Mouse (Mus musculus) hindbrain, embryonic 16.5 days (tissue): ENCODE results near the gene Wipi2. TPM values are rescaled to one million over a fixed set of nuclear protein-coding genes. Genes with fewer than 3 reads are reported as not detected.

Experiments
- ATAC-seq: fragments of 200-750 bp; cut with Nextera tagmentation; 2 replicates; pipeline ENCODE4 v1.8.0; 2017; ENCODE audit warnings: moderate TSS enrichment, moderate library complexity
- H3K27ac ChIP-seq: fragments of 300-500 bp; sonication (generic); 2 replicates; pipeline ENCODE4 v1.5.1; 2014; ENCODE audit warnings: low read depth, mild to moderate bottlenecking, control low read depth, low read length, moderate library complexity
- H3K27me3 ChIP-seq: fragments of 300-500 bp; sonication (generic); replicated peaks from 2 replicates; pipeline ENCODE4 v1.6.1; 2014; ENCODE audit warnings: low read length; ENCODE audit not compliant: control insufficient read depth, insufficient read depth
- H3K36me3 ChIP-seq: fragments of 300-500 bp; sonication (generic); 2 replicates; pipeline ENCODE4 v1.6.1; 2014; ENCODE audit warnings: mild to moderate bottlenecking, low read length, moderate library complexity, mixed read lengths; ENCODE audit not compliant: control insufficient read depth, insufficient read depth
- H3K4me1 ChIP-seq: fragments of 300-500 bp; sonication (generic); 2 replicates; pipeline ENCODE4 v1.6.1; 2014; ENCODE audit warnings: low read depth, low read length; ENCODE audit not compliant: control insufficient read depth, insufficient read depth
- H3K4me2 ChIP-seq: fragments of 300-500 bp; sonication (generic); 2 replicates; pipeline ENCODE4 v1.6.1; 2014; ENCODE audit warnings: mild to moderate bottlenecking, low read length, control low read depth, moderate library complexity
- H3K4me3 ChIP-seq: fragments of 300-500 bp; sonication (generic); 2 replicates; pipeline ENCODE4 v1.5.1; 2014; ENCODE audit warnings: mild to moderate bottlenecking, low read length, control low read depth, moderate library complexity
- H3K9ac ChIP-seq: fragments of 300-500 bp; sonication (generic); 2 replicates; pipeline ENCODE4 v1.6.1; 2014; ENCODE audit warnings: low read depth, mild to moderate bottlenecking, control low read depth, low read length, moderate library complexity
- H3K9me3 ChIP-seq: fragments of 300-500 bp; sonication (generic); 2 replicates; pipeline ENCODE4 v1.6.1; 2014; ENCODE audit warnings: mild to moderate bottlenecking, low read length, moderate library complexity; ENCODE audit not compliant: control insufficient read depth
- WGBS: fragments of 180-500 bp; shearing (Covaris S2); extraction: QIAGEN DNeasy Blood & Tissue Kit; methylation state at CpG from one replicate; pipeline ENCODE4 v1.1.7; 2014; 5-methylcytosine and 5-hydroxymethylcytosine counted together
- polyA plus RNA-seq: library from polyadenylated mRNA; unstranded; fragments of >200 nt; fragmentation: Nextera tagmentation; extraction: Ambion mirVana; gene quantifications from 2 replicates; pipeline ENCODE4 v1.2.1, GENCODE M21; 2015

Gene Wipi2
- polyA plus RNA-seq, 1 experiment from 2014 or later = 36.8 TPM

GRCm38 (mm10) chr5:142703569-142703968, 76.1 kb downstream of the Wipi2 start:
- H3K27ac ChIP-seq = no peak overlapping the region
- H3K4me3 ChIP-seq = peak overlapping the region; percentile 74
- peak overlapping the region; percentile 61 for H3K4me2 ChIP-seq
- peak; percentile 28; the same call in 1 of the 2 replicates for ATAC-seq
- H3K36me3 ChIP-seq = no peaks in the 10 kb centered on the region; the same call in 1 of the 2 replicates
- WGBS = 50% methylated on average over 10 of the region's 10 CpGs
- H3K9me3 ChIP-seq = no peaks in the 10 kb centered on the region
- no peaks in the 10 kb centered on the region for H3K27me3 ChIP-seq
- peak overlapping the region; percentile 83 for H3K9ac ChIP-seq
- peaks cover 15% of the 10 kb centered on the region for H3K4me1 ChIP-seq

DNA sequence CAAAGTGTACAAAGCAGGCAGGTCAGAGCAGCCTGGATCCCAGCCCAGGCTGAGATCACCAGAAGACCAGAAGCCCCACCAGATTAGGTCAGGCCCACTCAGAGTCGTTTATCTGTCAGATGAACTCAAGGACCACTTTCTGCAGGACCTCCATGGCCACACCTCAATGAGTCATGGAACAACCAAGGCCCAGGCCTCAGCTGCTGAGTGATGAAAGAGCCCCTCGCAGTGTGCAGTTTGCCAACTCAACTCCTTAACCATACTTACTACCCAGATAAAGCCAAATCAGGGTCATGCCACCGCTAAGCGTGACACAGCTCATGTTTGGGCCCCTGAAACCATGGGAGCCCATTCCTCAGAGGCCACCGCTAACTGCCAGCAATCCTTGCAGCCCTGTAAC, 80.2 kb downstream of the Wipi2 start:
- H3K4me2 ChIP-seq = no peak overlapping the region
- 88% methylated on average over 5 of the region's 5 CpGs for WGBS
- H3K27me3 ChIP-seq = no peaks in the 10 kb centered on the region
- H3K9ac ChIP-seq = no peak overlapping the region
- H3K4me3 ChIP-seq = no peak overlapping the region
- H3K36me3 ChIP-seq = peaks cover 14% of the 10 kb centered on the region
- no peak overlapping the region for H3K27ac ChIP-seq
- no peaks in the 10 kb centered on the region for H3K9me3 ChIP-seq
- ATAC-seq = no peak
- peaks cover 15% of the 10 kb centered on the region for H3K4me1 ChIP-seq

- no peaks in the 10 kb centered on the region for H3K4me1 ChIP-seq
- H3K9me3 ChIP-seq = no peaks in the 10 kb centered on the region
- 78% methylated on average over 7 of the region's 7 CpGs for WGBS
- peaks cover 18% of the 10 kb centered on the region for H3K36me3 ChIP-seq
- no peaks in the 10 kb centered on the region for H3K27me3 ChIP-seq
- no peak for ATAC-seq
- no peak overlapping the region for H3K9ac ChIP-seq
- no peak overlapping the region for H3K4me3 ChIP-seq
- no peak overlapping the region for H3K4me2 ChIP-seq
- no peak overlapping the region for H3K27ac ChIP-seq
These were observed 81.9 kb downstream of the Wipi2 start for GRCm38 (mm10) chr5:142709436-142709835.

- 83% methylated on average over 5 of the region's 5 CpGs for WGBS
- H3K27ac ChIP-seq = no peak overlapping the region
- peaks cover 20% of the 10 kb centered on the region for H3K36me3 ChIP-seq
- no peak overlapping the region for H3K4me3 ChIP-seq
- no peak for ATAC-seq
- H3K4me1 ChIP-seq = no peaks in the 10 kb centered on the region
- no peak overlapping the region for H3K4me2 ChIP-seq
- H3K27me3 ChIP-seq = no peaks in the 10 kb centered on the region
- no peaks in the 10 kb centered on the region for H3K9me3 ChIP-seq
- no peak overlapping the region for H3K9ac ChIP-seq
These were observed 84.9 kb downstream of the Wipi2 start for GRCm38 (mm10) chr5:142712373-142712772.

DNA sequence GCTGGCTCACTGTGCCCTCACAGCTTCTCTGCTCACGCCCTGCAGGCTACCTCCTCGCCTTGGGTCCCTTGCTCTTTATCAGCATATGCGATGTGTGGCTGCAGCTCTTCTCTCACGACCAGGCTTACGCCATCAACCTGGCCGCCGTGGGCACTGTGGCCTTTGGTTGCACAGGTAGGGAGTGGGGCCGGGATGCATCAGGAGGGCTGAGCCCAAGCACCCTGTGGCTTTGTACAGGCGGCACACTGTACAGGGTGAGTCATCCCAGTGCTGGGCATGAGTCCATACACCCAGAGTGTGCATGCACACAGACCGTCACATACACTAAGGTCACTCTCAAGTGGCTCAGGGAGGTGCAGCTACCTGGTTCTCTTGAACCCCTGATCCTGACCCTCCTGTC, 86.5 kb downstream of the Wipi2 start:
- no peak overlapping the region for H3K9ac ChIP-seq
- no peak for ATAC-seq
- H3K9me3 ChIP-seq = no peaks in the 10 kb centered on the region
- WGBS = 87% methylated on average over 10 of the region's 10 CpGs
- H3K27me3 ChIP-seq = no peaks in the 10 kb centered on the region
- peaks cover 24% of the 10 kb centered on the region for H3K36me3 ChIP-seq
- H3K4me1 ChIP-seq = no peaks in the 10 kb centered on the region
- H3K4me3 ChIP-seq = no peak overlapping the region
- H3K4me2 ChIP-seq = no peak overlapping the region
- H3K27ac ChIP-seq = no peak overlapping the region

DNA sequence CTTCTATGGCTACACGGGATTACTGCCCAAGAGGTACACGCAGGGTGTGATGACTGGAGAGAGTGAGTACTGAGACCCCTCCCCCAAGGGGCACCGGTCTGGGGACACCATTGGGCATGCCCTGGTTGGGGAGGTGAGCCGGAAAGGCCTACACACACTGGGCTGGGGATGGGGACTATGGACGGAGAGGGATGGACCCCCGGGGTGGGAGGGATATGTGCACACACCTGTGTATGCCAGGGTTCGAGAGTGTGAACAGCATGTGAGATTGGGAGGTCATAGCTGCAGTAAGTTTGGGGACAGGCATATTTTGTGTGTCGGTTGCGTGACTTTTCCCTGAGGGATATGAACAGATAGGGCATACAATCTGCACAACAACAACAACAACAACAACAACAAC, 87.6 kb downstream of the Wipi2 start:
- Histone ChIP-seq H3K4me1 (no peaks in the 10 kb centered on the region), H3K36me3 (peaks cover 25% of the 10 kb centered on the region), H3K9me3 (no peaks in the 10 kb centered on the region), H3K4me2 (no peak overlapping the region), H3K27me3 (no peaks in the 10 kb centered on the region), H3K27ac (no peak overlapping the region), H3K4me3 (no peak overlapping the region), H3K9ac (no peak overlapping the region)
- ATAC-seq = no peak
- WGBS = 90% methylated on average over 9 of the region's 9 CpGs

DNA sequence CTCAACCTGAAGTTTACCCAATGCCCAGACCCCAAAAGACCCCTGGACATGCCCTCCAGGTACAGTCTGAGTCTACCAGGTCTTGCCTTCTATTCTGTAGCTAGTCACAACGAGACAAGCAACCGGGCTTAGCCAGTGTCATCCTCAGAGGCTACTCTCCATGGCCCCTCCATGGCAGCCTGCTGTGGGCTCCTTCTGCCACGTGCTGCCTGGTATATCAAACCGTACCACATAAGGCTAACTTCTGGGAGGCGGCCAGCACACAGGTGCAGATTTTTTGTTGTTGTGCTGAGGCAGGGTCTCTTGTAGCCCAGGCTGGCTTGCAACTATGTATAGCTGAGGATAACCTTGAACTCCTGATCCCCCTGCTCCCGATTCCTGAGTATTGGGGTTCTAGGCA, 88.6 kb downstream of the Wipi2 start:
- peaks cover 23% of the 10 kb centered on the region for H3K36me3 ChIP-seq
- no peak overlapping the region for H3K27ac ChIP-seq
- H3K4me1 ChIP-seq = no peaks in the 10 kb centered on the region
- H3K4me3 ChIP-seq = no peak overlapping the region
- no peak for ATAC-seq
- WGBS = 88% methylated on average over 6 of the region's 6 CpGs
- H3K9me3 ChIP-seq = no peaks in the 10 kb centered on the region
- no peaks in the 10 kb centered on the region for H3K27me3 ChIP-seq
- H3K4me2 ChIP-seq = no peak overlapping the region
- no peak overlapping the region for H3K9ac ChIP-seq

DNA sequence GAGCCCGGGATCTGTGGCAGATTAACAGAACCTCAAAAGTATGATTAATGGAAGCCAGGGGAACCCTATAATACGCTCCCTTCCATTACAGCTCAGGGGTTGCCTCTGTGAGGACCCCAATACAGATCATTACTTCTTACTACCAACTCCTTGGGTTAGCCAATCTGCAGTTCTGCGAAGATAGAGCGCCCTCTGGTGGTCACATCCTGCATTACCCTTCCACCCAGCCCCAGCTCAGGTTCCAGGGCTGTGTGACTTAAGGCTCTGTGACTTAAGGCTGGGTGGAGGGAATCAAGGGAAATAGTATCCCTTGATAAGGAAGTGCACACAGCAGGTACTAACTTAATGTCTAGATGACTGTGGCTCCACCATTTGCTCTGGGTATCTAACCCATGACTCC, 90.5 kb downstream of the Wipi2 start:
- Histone ChIP-seq H3K9me3 (no peaks in the 10 kb centered on the region), H3K36me3 (peaks cover 15% of the 10 kb centered on the region; the same call in 1 of the 2 replicates), H3K4me2 (no peak overlapping the region), H3K4me1 (no peaks in the 10 kb centered on the region), H3K27me3 (no peaks in the 10 kb centered on the region), H3K27ac (no peak overlapping the region), H3K4me3 (no peak overlapping the region), H3K9ac (no peak overlapping the region)
- 16% methylated on average over 4 of the region's 4 CpGs for WGBS
- peak; percentile 58; the same call in 1 of the 2 replicates for ATAC-seq

- Histone ChIP-seq H3K27me3 (no peaks in the 10 kb centered on the region), H3K27ac (no peak overlapping the region), H3K4me3 (no peak overlapping the region), H3K4me2 (no peak overlapping the region), H3K9ac (no peak overlapping the region), H3K9me3 (no peaks in the 10 kb centered on the region), H3K4me1 (no peaks in the 10 kb centered on the region), H3K36me3 (peaks cover 15% of the 10 kb centered on the region; the same call in 1 of the 2 replicates)
- 0 out of 2 replicates have a peak, but pooled peaks have one; percentile 6 for ATAC-seq
- WGBS = 71% methylated on average over 25 of the region's 25 CpGs
These were observed 91.0 kb downstream of the Wipi2 start for GRCm38 (mm10) chr5:142718486-142718885.

GRCm38 (mm10) chr5:142719897-142720296, 92.4 kb downstream of the Wipi2 start:
- no peaks in the 10 kb centered on the region for H3K27me3 ChIP-seq
- ATAC-seq = no peak
- H3K4me3 ChIP-seq = no peak overlapping the region
- H3K9me3 ChIP-seq = no peaks in the 10 kb centered on the region
- WGBS = 88% methylated on average over 12 of the region's 13 CpGs
- H3K4me2 ChIP-seq = no peak overlapping the region
- no peak overlapping the region for H3K9ac ChIP-seq
- no peak overlapping the region for H3K27ac ChIP-seq
- H3K36me3 ChIP-seq = peaks cover 10% of the 10 kb centered on the region; the same call in 1 of the 2 replicates
- peaks cover 3% of the 10 kb centered on the region for H3K4me1 ChIP-seq
